ENCODE assay signal across 21 mouse cellular contexts in the genomic region with DNA sequence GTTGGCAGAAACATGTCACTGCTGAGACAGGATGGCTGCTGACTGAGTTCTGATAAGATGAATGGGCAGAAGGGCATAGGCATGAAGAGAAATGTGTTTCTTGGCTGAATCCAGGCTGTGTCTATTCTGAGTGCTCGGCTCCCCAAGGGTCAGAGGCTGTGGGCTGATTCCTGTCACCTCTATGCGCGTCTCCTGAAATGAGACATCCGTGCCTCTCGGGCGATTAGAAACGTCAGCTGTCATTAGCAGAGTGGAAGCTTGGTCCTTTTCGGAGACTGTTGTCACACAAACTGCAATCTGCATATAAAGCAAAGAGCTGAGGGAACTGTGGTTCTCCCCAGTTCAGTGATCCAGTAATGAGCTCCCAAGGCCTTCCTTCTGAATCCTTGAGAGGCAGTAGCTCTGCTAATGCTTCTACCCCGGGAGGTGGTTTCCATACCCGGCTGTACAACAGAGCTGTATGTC.
A peak's percentile ranks its signal among the peaks of the same experiment; 100 is the strongest.
DNase-seq lines count a peak whose midpoint lies in the region; ATAC-seq and TF ChIP-seq lines count a peak whose summit lies in the region.
"Had no signal": no experiment of that assay in that cellular context is flagged by ENCODE, and none has a peak within 500 bp of the region (broad histone marks: within the 10 kb centered on the region; RNA-seq: fewer than 3 reads in every experiment).

No protein-coding gene starts in this region.

- H3K9me3 ChIP-seq in forebrain, embryonic 14.5 days (replicated peaks; ENCODE audit: control insufficient read depth, low read length) = no peaks in the 10 kb centered on the region
- no peaks in the 10 kb centered on the region for H3K9me3 ChIP-seq in forebrain, embryonic 15.5 days
- no peaks in the 10 kb centered on the region for H3K9me3 ChIP-seq in lung, embryonic 14.5 days (ENCODE audit: low read depth, low read length)
- H3K9me3 ChIP-seq in neural tube, embryonic 13.5 days = no peaks in the 10 kb centered on the region
- H3K9me3 ChIP-seq in neural tube, embryonic 15.5 days (replicated peaks) = no peaks in the 10 kb centered on the region
- H3K9me3 ChIP-seq: limb, embryonic 10.5 days; neural tube, embryonic 12.5 days had no signal

- H3K27me3 ChIP-seq in forebrain, embryonic 14.5 days (replicated peaks; ENCODE audit: control insufficient read depth, insufficient read depth, low read length) = no peaks in the 10 kb centered on the region
- H3K27me3 ChIP-seq in forebrain, embryonic 15.5 days = no peaks in the 10 kb centered on the region
- no peaks in the 10 kb centered on the region for H3K27me3 ChIP-seq in lung, embryonic 14.5 days (ENCODE audit: insufficient read depth, low read length)
- no peaks in the 10 kb centered on the region for H3K27me3 ChIP-seq in neural tube, embryonic 13.5 days
- H3K27me3 ChIP-seq in neural tube, embryonic 15.5 days (replicated peaks) = no peaks in the 10 kb centered on the region
- H3K27me3 ChIP-seq: neural tube, embryonic 12.5 days had no signal

- no peak overlapping the region for H3K27ac ChIP-seq in forebrain, embryonic 14.5 days (ENCODE audit: low read depth, low read length)
- no peak overlapping the region for H3K27ac ChIP-seq in forebrain, embryonic 15.5 days (replicated peaks)
- H3K27ac ChIP-seq in lung, embryonic 14.5 days (ENCODE audit: low read depth) = no peak overlapping the region
- H3K27ac ChIP-seq in neural tube, embryonic 13.5 days (replicated peaks) = peak overlapping the region; percentile 38; the same call in 1 of the 2 replicates
- no peak overlapping the region for H3K27ac ChIP-seq in neural tube, embryonic 15.5 days (replicated peaks)
- H3K27ac ChIP-seq: gastrocnemius, adult 2 months; left cerebral cortex, adult 2 months; limb, embryonic 10.5 days; macrophage; neural tube, embryonic 12.5 days had no signal

- 0 out of 2 replicates have a peak, but pooled peaks have one; percentile 18 for ATAC-seq in forebrain, embryonic 14.5 days
- ATAC-seq in forebrain, embryonic 15.5 days (replicated peaks) = no peak
- ATAC-seq in lung, embryonic 14.5 days (ENCODE audit: insufficient read depth) = peak; percentile 65; the same call in 1 of the 2 replicates
- ATAC-seq in neural tube, embryonic 13.5 days (ENCODE audit: low read depth) = no peak
- ATAC-seq in neural tube, embryonic 15.5 days (ENCODE audit: low FRiP score) = no peak
- ATAC-seq: intestine, postnatal 0 days had no signal

- no peaks in the 10 kb centered on the region for H3K4me1 ChIP-seq in forebrain, embryonic 14.5 days (ENCODE audit: control insufficient read depth, insufficient read depth, low read length)
- peaks cover 10% of the 10 kb centered on the region; the same call in 1 of the 2 replicates for H3K4me1 ChIP-seq in forebrain, embryonic 15.5 days
- H3K4me1 ChIP-seq in lung, embryonic 14.5 days (ENCODE audit: insufficient read depth) = no peaks in the 10 kb centered on the region; the same call in 1 of the 2 replicates
- H3K4me1 ChIP-seq in neural tube, embryonic 13.5 days (replicated peaks) = peaks cover 10% of the 10 kb centered on the region
- peaks cover 7% of the 10 kb centered on the region; the same call in 1 of the 2 replicates for H3K4me1 ChIP-seq in neural tube, embryonic 15.5 days
- H3K4me1 ChIP-seq: neural tube, embryonic 12.5 days had no signal

- H3K4me2 ChIP-seq in forebrain, embryonic 14.5 days (ENCODE audit: low read length) = no peak overlapping the region
- no peak overlapping the region for H3K4me2 ChIP-seq in forebrain, embryonic 15.5 days (replicated peaks)
- H3K4me2 ChIP-seq in lung, embryonic 14.5 days = no peak overlapping the region
- no peak overlapping the region for H3K4me2 ChIP-seq in neural tube, embryonic 13.5 days
- H3K4me2 ChIP-seq in neural tube, embryonic 15.5 days = no peak overlapping the region
- H3K4me2 ChIP-seq: liver, embryonic 11.5 days; neural tube, embryonic 12.5 days had no signal

- H3K36me3 ChIP-seq in forebrain, embryonic 14.5 days (ENCODE audit: control insufficient read depth, insufficient read depth, low read length) = no peaks in the 10 kb centered on the region
- H3K36me3 ChIP-seq in forebrain, embryonic 15.5 days = no peaks in the 10 kb centered on the region
- H3K36me3 ChIP-seq in lung, embryonic 14.5 days (ENCODE audit: insufficient read depth) = no peaks in the 10 kb centered on the region
- H3K36me3 ChIP-seq in neural tube, embryonic 13.5 days = no peaks in the 10 kb centered on the region
- no peaks in the 10 kb centered on the region for H3K36me3 ChIP-seq in neural tube, embryonic 15.5 days
- H3K36me3 ChIP-seq: limb, embryonic 10.5 days; neural tube, embryonic 12.5 days had no signal

- peak; percentile 18 for DNase-seq in forebrain, embryonic 14.5 days (ENCODE audit: low spot score)
- peak; percentile 62 for DNase-seq in lung, embryonic 14.5 days
- no peak for DNase-seq in lung, postnatal 36 days
- DNase-seq in T-cell, adult 2 months (ENCODE audit: low spot score) = no peak
- no peak for DNase-seq in right cerebral cortex, postnatal 4 days
- DNase-seq: adrenal gland, adult 8-10 months; cerebellum, adult 11 months; cerebellum, postnatal 25 days; gastrocnemius, adult 2 months; heart, postnatal 4 days; kidney, postnatal 10 days; thymus, adult 18-20 months had no signal

- H3K4me3 ChIP-seq in forebrain, embryonic 14.5 days (ENCODE audit: low read depth, low read length) = no peak overlapping the region
- no peak overlapping the region for H3K4me3 ChIP-seq in forebrain, embryonic 15.5 days
- H3K4me3 ChIP-seq in lung, embryonic 14.5 days (ENCODE audit: low read depth, low read length) = no peak overlapping the region
- H3K4me3 ChIP-seq in neural tube, embryonic 13.5 days = no peak overlapping the region
- H3K4me3 ChIP-seq in neural tube, embryonic 15.5 days (replicated peaks) = no peak overlapping the region
- H3K4me3 ChIP-seq: gastrocnemius, adult 2 months; left cerebral cortex, adult 2 months; limb, embryonic 10.5 days; neural tube, embryonic 12.5 days had no signal

- TF ChIP-seq CTCF in lung, embryonic 14.5 days (IDR thresholded peaks at IDR 0.05; ENCODE audit: low read depth) = no peak

- no peak overlapping the region for H3K9ac ChIP-seq in forebrain, embryonic 14.5 days (ENCODE audit: low read length)
- H3K9ac ChIP-seq in forebrain, embryonic 15.5 days (replicated peaks) = no peak overlapping the region
- H3K9ac ChIP-seq in lung, embryonic 14.5 days = no peak overlapping the region
- no peak overlapping the region for H3K9ac ChIP-seq in neural tube, embryonic 13.5 days
- no peak overlapping the region for H3K9ac ChIP-seq in neural tube, embryonic 15.5 days (replicated peaks)
- H3K9ac ChIP-seq: neural tube, embryonic 12.5 days had no signal

- WGBS in forebrain, embryonic 14.5 days = 30% methylated on average over 10 of the region's 10 CpGs
- WGBS in forebrain, embryonic 15.5 days = 34% methylated on average over 10 of the region's 10 CpGs
- WGBS in lung, embryonic 14.5 days = 24% methylated on average over 10 of the region's 10 CpGs
- WGBS in neural tube, embryonic 13.5 days = 45% methylated on average over 10 of the region's 10 CpGs
- 53% methylated on average over 10 of the region's 10 CpGs for WGBS in neural tube, embryonic 15.5 days

Comparison
In these comparisons a context has a peak if more than half of its experiments do, and no peak if none do; other contexts are left out.
1. ATAC-seq: peak in forebrain, embryonic 14.5 days (single experiment) and lung, embryonic 14.5 days (single experiment); none in forebrain, embryonic 15.5 days (single experiment), neural tube, embryonic 13.5 days (single experiment) and neural tube, embryonic 15.5 days (single experiment).
2. DNase-seq: peak in forebrain, embryonic 14.5 days (single experiment) and lung, embryonic 14.5 days (single experiment); none in lung, postnatal 36 days (single experiment), T-cell, adult 2 months (single experiment) and right cerebral cortex, postnatal 4 days (single experiment).